Mouse (Mus musculus) liver, embryonic 11.5 days (tissue): ENCODE data around the gene Tmem97. TPM values are rescaled to one million over a fixed set of nuclear protein-coding genes. Genes with fewer than 3 reads are reported as not detected.
"Not testable (repeated sequence)": the region's sequence is repeated elsewhere in the genome, so short reads cannot be mapped to it uniquely, and the experiment has no call there.

Source experiments
- ATAC-seq: fragments of 200-750 bp; cut with Nextera tagmentation; replicated peaks from 2 replicates; pipeline ENCODE4 v1.8.0; 2017; ENCODE audit warnings: moderate number of reproducible peaks, mild to moderate bottlenecking, moderate TSS enrichment, moderate library complexity; ENCODE audit not compliant: low FRiP score
- DNase-seq: peaks from one replicate; pipeline ENCODE4 v3.0.0-alpha.2; 2017; ENCODE audit warnings: low spot score
- H3K27ac ChIP-seq: fragments of 300-500 bp; sonication (generic); 2 replicates; pipeline ENCODE4 v1.5.1; 2014; ENCODE audit warnings: mild to moderate bottlenecking, low read depth, low read length, control low read depth
- H3K27me3 ChIP-seq: fragments of 300-500 bp; sonication (generic); replicated peaks from 2 replicates; pipeline ENCODE4 v1.6.1; 2014; ENCODE audit warnings: low read length, mixed read lengths; ENCODE audit not compliant: control insufficient read depth, insufficient read depth
- H3K36me3 ChIP-seq: fragments of 300-500 bp; sonication (generic); 2 replicates; pipeline ENCODE4 v1.6.1; 2014; ENCODE audit warnings: mild to moderate bottlenecking, low read length, moderate library complexity, mixed read lengths; ENCODE audit not compliant: control insufficient read depth, insufficient read depth
- H3K4me1 ChIP-seq: fragments of 300-500 bp; sonication (generic); replicated peaks from 2 replicates; pipeline ENCODE4 v1.6.1; 2014; ENCODE audit warnings: low read length, mixed read lengths; ENCODE audit not compliant: control insufficient read depth, insufficient read depth
- H3K4me2 ChIP-seq: fragments of 300-500 bp; sonication (generic); 2 replicates; pipeline ENCODE4 v1.6.1; 2014; ENCODE audit warnings: mild to moderate bottlenecking, control low read depth, moderate library complexity
- H3K4me3 ChIP-seq: fragments of 300-500 bp; sonication (generic); 2 replicates; pipeline ENCODE4 v1.5.1; 2014; ENCODE audit warnings: low read depth, low read length, control low read depth
- H3K9ac ChIP-seq: fragments of 300-500 bp; sonication (generic); 2 replicates; pipeline ENCODE4 v1.6.1; 2014; ENCODE audit warnings: low read depth, low read length, control low read depth
- H3K9me3 ChIP-seq: fragments of 300-500 bp; sonication (generic); 2 replicates; pipeline ENCODE4 v1.6.1; 2016; ENCODE audit warnings: low read length, inconsistent platforms, mixed read lengths; ENCODE audit not compliant: control insufficient read depth
- WGBS: fragments of 180-500 bp; shearing (Covaris S2); extraction: QIAGEN DNeasy Blood & Tissue Kit; methylation state at CpG from one replicate; pipeline ENCODE4 v1.1.7; 2014; 5-methylcytosine and 5-hydroxymethylcytosine counted together
- polyA plus RNA-seq: library from polyadenylated mRNA; unstranded; fragments of >200 nt; fragmentation: Nextera tagmentation; extraction: Ambion mirVana; gene quantifications from 2 replicates; pipeline ENCODE4 v1.2.1, GENCODE M21; 2014

Gene Tmem97
- polyA plus RNA-seq, 1 experiment from 2014 or later, result 173 TPM

- DNase-seq, result no peak
- WGBS, result 70% methylated on average over 6 of the region's 6 CpGs
- ATAC-seq, result no peak
- H3K4me3 ChIP-seq, result no peak overlapping the region
- H3K27ac ChIP-seq, result no peak overlapping the region
- no peaks in the 10 kb centered on the region for H3K27me3 ChIP-seq
- H3K4me2 ChIP-seq, result no peak overlapping the region
- H3K4me1 ChIP-seq, result no peaks in the 10 kb centered on the region
- H3K9ac ChIP-seq, result no peak overlapping the region; the same call in 1 of the 2 replicates
- peaks cover 20% of the 10 kb centered on the region for H3K36me3 ChIP-seq
- H3K9me3 ChIP-seq, result no peaks in the 10 kb centered on the region
Observed at GRCm38 (mm10) chr11:78582848-78583247, 32.3 kb upstream of the Tmem97 start.

DNA sequence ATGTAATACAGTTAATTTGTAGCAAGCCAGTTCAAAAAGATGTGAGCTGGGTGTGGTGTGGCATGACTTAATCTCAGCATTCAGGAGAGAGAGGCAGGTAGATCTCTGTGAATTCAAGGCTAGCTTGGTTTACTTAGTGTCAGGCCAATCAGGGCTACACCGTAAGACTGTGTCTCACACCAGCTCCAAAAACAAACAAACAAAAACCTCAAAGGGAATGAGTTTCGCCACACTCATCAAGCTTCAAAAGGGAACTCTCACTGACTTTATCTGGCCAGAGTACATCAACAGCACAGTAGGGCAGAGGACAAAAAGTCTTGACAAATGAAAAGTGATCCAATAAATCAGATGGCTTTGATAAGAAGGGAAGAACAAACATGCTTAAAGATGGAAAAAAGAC, 24.4 kb upstream of the Tmem97 start:
- Histone ChIP-seq H3K4me1 (peaks cover 3% of the 10 kb centered on the region; the same call in 1 of the 2 replicates), H3K4me2 (no peak overlapping the region), H3K27me3 (no peaks in the 10 kb centered on the region), H3K9me3 (no peaks in the 10 kb centered on the region), H3K9ac (no peak overlapping the region), H3K4me3 (no peak overlapping the region), H3K36me3 (peaks cover 16% of the 10 kb centered on the region; the same call in 1 of the 2 replicates), H3K27ac (no peak overlapping the region)
- DNase-seq (no peak), ATAC-seq (no peak)
- 60% methylated on average over 2 of the region's 2 CpGs for WGBS

DNA sequence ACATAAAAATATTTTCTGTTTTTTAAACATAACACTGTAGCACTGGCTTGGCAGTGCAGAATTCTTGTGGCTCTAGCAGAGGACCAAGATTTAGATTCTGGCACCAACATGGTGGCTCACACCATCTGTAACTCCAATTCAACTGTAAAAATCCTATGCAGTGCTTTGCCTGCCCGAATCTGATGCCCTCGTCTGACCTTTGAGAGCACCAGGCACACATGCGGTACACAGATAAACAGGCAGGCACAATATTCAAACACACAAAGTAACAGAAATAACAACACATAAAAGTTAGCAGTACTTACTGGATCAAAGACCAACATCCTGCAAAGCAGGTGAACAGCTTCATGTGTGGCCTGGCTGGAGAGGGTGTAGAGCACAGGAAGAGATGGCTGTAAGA, 24.0 kb upstream of the Tmem97 start:
- 79% methylated on average over 3 of the region's 3 CpGs for WGBS
- H3K36me3 ChIP-seq, result peaks cover 16% of the 10 kb centered on the region; the same call in 1 of the 2 replicates
- H3K4me3 ChIP-seq, result no peak overlapping the region
- ATAC-seq (no peak), DNase-seq (no peak)
- no peak overlapping the region for H3K9ac ChIP-seq
- no peaks in the 10 kb centered on the region for H3K9me3 ChIP-seq
- H3K4me2 ChIP-seq, result no peak overlapping the region
- H3K27me3 ChIP-seq, result no peaks in the 10 kb centered on the region
- no peak overlapping the region for H3K27ac ChIP-seq
- H3K4me1 ChIP-seq, result peaks cover 3% of the 10 kb centered on the region; the same call in 1 of the 2 replicates

- H3K4me2 ChIP-seq, H3K4me1 ChIP-seq, DNase-seq, H3K9me3 ChIP-seq, H3K27me3 ChIP-seq, H3K9ac ChIP-seq, H3K4me3 ChIP-seq, ATAC-seq, H3K27ac ChIP-seq: not testable (repeated sequence)
- H3K36me3 ChIP-seq, result peaks cover 16% of the 10 kb centered on the region; the same call in 1 of the 2 replicates
- WGBS, result 93% methylated on average over 3 of the region's 4 CpGs
Observed at GRCm38 (mm10) chr11:78574031-78574430, 23.5 kb upstream of the Tmem97 start.

GRCm38 (mm10) chr11:78571854-78572253, 21.3 kb upstream of the Tmem97 start:
- DNase-seq, result no peak
- H3K36me3 ChIP-seq, result peaks cover 17% of the 10 kb centered on the region; the same call in 1 of the 2 replicates
- H3K4me2 ChIP-seq, result no peak overlapping the region
- no peak overlapping the region for H3K9ac ChIP-seq
- WGBS, result 75% methylated on average over 6 of the region's 6 CpGs
- peaks cover 5% of the 10 kb centered on the region for H3K4me1 ChIP-seq
- H3K27ac ChIP-seq, result no peak overlapping the region
- H3K27me3 ChIP-seq, result no peaks in the 10 kb centered on the region
- no peak for ATAC-seq
- H3K9me3 ChIP-seq, result no peaks in the 10 kb centered on the region
- H3K4me3 ChIP-seq, result no peak overlapping the region

GRCm38 (mm10) chr11:78571441-78571840, 20.9 kb upstream of the Tmem97 start:
- no peaks in the 10 kb centered on the region for H3K9me3 ChIP-seq
- ATAC-seq (no peak), DNase-seq (no peak)
- no peak overlapping the region for H3K4me3 ChIP-seq
- peaks cover 17% of the 10 kb centered on the region; the same call in 1 of the 2 replicates for H3K36me3 ChIP-seq
- H3K27ac ChIP-seq, result no peak overlapping the region
- 94% methylated on average over 8 of the region's 8 CpGs for WGBS
- H3K27me3 ChIP-seq, result no peaks in the 10 kb centered on the region
- peaks cover 9% of the 10 kb centered on the region for H3K4me1 ChIP-seq
- H3K9ac ChIP-seq, result no peak overlapping the region
- no peak overlapping the region for H3K4me2 ChIP-seq

GRCm38 (mm10) chr11:78569806-78570205, 19.2 kb upstream of the Tmem97 start:
- no peaks in the 10 kb centered on the region for H3K9me3 ChIP-seq
- H3K4me3 ChIP-seq, result no peak overlapping the region
- H3K27ac ChIP-seq, result peak overlapping the region; percentile 58
- no peak for DNase-seq
- H3K4me2 ChIP-seq, result no peak overlapping the region
- no peak for ATAC-seq
- H3K9ac ChIP-seq, result no peak overlapping the region
- peaks cover 10% of the 10 kb centered on the region for H3K4me1 ChIP-seq
- WGBS, result 49% methylated on average over 3 of the region's 3 CpGs
- no peaks in the 10 kb centered on the region for H3K27me3 ChIP-seq
- peaks cover 17% of the 10 kb centered on the region; the same call in 1 of the 2 replicates for H3K36me3 ChIP-seq

DNA sequence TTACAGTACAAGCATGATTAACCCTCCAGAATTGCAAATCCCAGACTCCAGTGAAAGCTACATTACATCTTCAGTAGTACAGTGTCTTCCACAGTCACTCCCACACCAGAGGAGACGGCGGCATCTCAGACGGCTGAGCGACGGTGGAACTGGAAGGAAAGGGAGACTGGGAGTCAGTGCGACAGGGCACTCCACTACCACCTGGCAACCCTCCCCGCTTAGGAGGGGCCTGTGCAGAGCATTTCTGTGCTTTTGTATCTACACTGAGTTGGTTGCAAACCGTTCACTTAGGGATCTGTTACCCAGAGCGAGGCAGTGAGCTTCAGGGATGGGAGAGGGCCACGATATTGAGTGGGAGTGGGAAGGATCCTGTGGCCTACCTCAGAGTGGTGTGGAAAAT, 18.2 kb upstream of the Tmem97 start:
- H3K9ac ChIP-seq, result no peak overlapping the region
- no peaks in the 10 kb centered on the region for H3K27me3 ChIP-seq
- peaks cover 15% of the 10 kb centered on the region; the same call in 1 of the 2 replicates for H3K36me3 ChIP-seq
- DNase-seq (no peak), ATAC-seq (no peak)
- peaks cover 7% of the 10 kb centered on the region for H3K4me1 ChIP-seq
- no peak overlapping the region for H3K4me3 ChIP-seq
- H3K4me2 ChIP-seq, result no peak overlapping the region
- H3K27ac ChIP-seq, result no peak overlapping the region
- 91% methylated on average over 10 of the region's 10 CpGs for WGBS
- H3K9me3 ChIP-seq, result no peaks in the 10 kb centered on the region

- no peak overlapping the region for H3K9ac ChIP-seq
- H3K9me3 ChIP-seq, result no peaks in the 10 kb centered on the region
- peaks cover 11% of the 10 kb centered on the region; the same call in 1 of the 2 replicates for H3K36me3 ChIP-seq
- H3K27ac ChIP-seq, result no peak overlapping the region
- H3K4me3 ChIP-seq, result no peak overlapping the region
- DNase-seq (no peak), ATAC-seq (no peak)
- no peaks in the 10 kb centered on the region for H3K27me3 ChIP-seq
- 89% methylated on average over 6 of the region's 6 CpGs for WGBS
- H3K4me2 ChIP-seq, result no peak overlapping the region
- peaks cover 7% of the 10 kb centered on the region for H3K4me1 ChIP-seq
Observed at GRCm38 (mm10) chr11:78567614-78568013, 17.0 kb upstream of the Tmem97 start.
